Mouse (Mus musculus) midbrain, embryonic 15.5 days (tissue): ENCODE data around the gene Zfp609. TPM values are rescaled to one million over a fixed set of nuclear protein-coding genes. Genes with fewer than 3 reads are reported as not detected.
A peak's percentile ranks its signal among the peaks of the same experiment; 100 is the strongest.

Experiments
- ATAC-seq: fragments of 200-750 bp; cut with Nextera tagmentation; replicated peaks from 2 replicates; pipeline ENCODE4 v1.8.0; 2017; ENCODE audit warnings: moderate TSS enrichment
- H3K27ac ChIP-seq: fragments of 300-500 bp; sonication (generic); 2 replicates; pipeline ENCODE4 v1.5.1; 2015; ENCODE audit warnings: mild to moderate bottlenecking, inconsistent platforms
- H3K27me3 ChIP-seq: fragments of 300-500 bp; sonication (generic); replicated peaks from 2 replicates; pipeline ENCODE4 v1.6.1; 2015; ENCODE audit warnings: inconsistent platforms
- H3K36me3 ChIP-seq: fragments of 300-500 bp; sonication (generic); replicated peaks from 2 replicates; pipeline ENCODE4 v1.6.1; 2015; ENCODE audit warnings: inconsistent platforms
- H3K4me1 ChIP-seq: fragments of 300-500 bp; sonication (generic); 2 replicates; pipeline ENCODE4 v1.6.1; 2015; ENCODE audit warnings: inconsistent platforms
- H3K4me2 ChIP-seq: fragments of 300-500 bp; sonication (generic); 2 replicates; pipeline ENCODE4 v1.6.1; 2015; ENCODE audit warnings: inconsistent platforms, mild to moderate bottlenecking, moderate library complexity
- H3K4me3 ChIP-seq: fragments of 300-500 bp; sonication (generic); 2 replicates; pipeline ENCODE4 v1.5.1; 2015; ENCODE audit warnings: mild to moderate bottlenecking, inconsistent platforms
- H3K9ac ChIP-seq: fragments of 300-500 bp; sonication (generic); 2 replicates; pipeline ENCODE4 v1.6.1; 2015; ENCODE audit warnings: mild to moderate bottlenecking, inconsistent platforms
- H3K9me3 ChIP-seq: fragments of 300-500 bp; sonication (generic); 2 replicates; pipeline ENCODE4 v1.6.1; 2016; ENCODE audit warnings: inconsistent platforms
- WGBS: fragments of 180-500 bp; shearing (Covaris S2); methylation state at CpG from one replicate; pipeline ENCODE4 v1.1.7; 2015; ENCODE audit warnings: mixed read lengths; 5-methylcytosine and 5-hydroxymethylcytosine counted together
- polyA plus RNA-seq: library from polyadenylated mRNA; unstranded; fragments of >200 nt; fragmentation: Nextera tagmentation; extraction: Ambion mirVana; gene quantifications from 2 replicates; pipeline ENCODE4 v1.2.1, GENCODE M21; 2015

Zfp609 gene
- polyA plus RNA-seq, 1 experiment from 2014 or later = 8.7 TPM

GRCm38 (mm10) chr9:65679181-65679761 lies 148.1 kb downstream of the Zfp609 start:
- Histone ChIP-seq H3K4me3 (peak overlapping the region; percentile 22), H3K4me2 (peak overlapping the region; percentile 84), H3K36me3 (no peaks in the 10 kb centered on the region), H3K27ac (peak overlapping the region; percentile 55), H3K9me3 (no peaks in the 10 kb centered on the region), H3K27me3 (no peaks in the 10 kb centered on the region), H3K9ac (no peak overlapping the region), H3K4me1 (peaks cover 71% of the 10 kb centered on the region)
- no peak for ATAC-seq
- 24% methylated on average over 5 of the region's 5 CpGs for WGBS

GRCm38 (mm10) chr9:65677119-65677462 lies 150.3 kb downstream of the Zfp609 start:
- WGBS = 0% methylated on average over 3 of the region's 3 CpGs
- H3K4me2 ChIP-seq = peak overlapping the region; percentile 84
- H3K27ac ChIP-seq = peak overlapping the region; percentile 82
- no peaks in the 10 kb centered on the region for H3K36me3 ChIP-seq
- H3K4me1 ChIP-seq = peaks cover 55% of the 10 kb centered on the region
- no peaks in the 10 kb centered on the region for H3K9me3 ChIP-seq
- H3K27me3 ChIP-seq = no peaks in the 10 kb centered on the region
- peak overlapping the region; percentile 71 for H3K4me3 ChIP-seq
- no peak for ATAC-seq
- peak overlapping the region; percentile 81 for H3K9ac ChIP-seq

- peak; percentile 98 for ATAC-seq
- H3K4me2 ChIP-seq = peak overlapping the region; percentile 84
- H3K9ac ChIP-seq = peak overlapping the region; percentile 81
- WGBS = under 1% methylated on average over 30 of the region's 51 CpGs
- H3K4me1 ChIP-seq = peaks cover 51% of the 10 kb centered on the region
- peak overlapping the region; percentile 71 for H3K4me3 ChIP-seq
- no peaks in the 10 kb centered on the region for H3K27me3 ChIP-seq
- peak overlapping the region; percentile 82 for H3K27ac ChIP-seq
- no peaks in the 10 kb centered on the region for H3K36me3 ChIP-seq
- H3K9me3 ChIP-seq = no peaks in the 10 kb centered on the region
These were observed 150.8 kb downstream of the Zfp609 start for GRCm38 (mm10) chr9:65676358-65677118.

GRCm38 (mm10) chr9:65675461-65676357 lies 151.7 kb downstream of the Zfp609 start:
- peak; percentile 75 for ATAC-seq
- Histone ChIP-seq H3K4me1 (peaks cover 43% of the 10 kb centered on the region), H3K27me3 (no peaks in the 10 kb centered on the region), H3K9me3 (no peaks in the 10 kb centered on the region), H3K4me3 (peak overlapping the region; percentile 71), H3K27ac (peak overlapping the region; percentile 82), H3K9ac (peak overlapping the region; percentile 81), H3K36me3 (no peaks in the 10 kb centered on the region), H3K4me2 (peak overlapping the region; percentile 84)
- 56% methylated on average over 8 of the region's 8 CpGs for WGBS

- no peak overlapping the region for H3K9ac ChIP-seq
- H3K4me1 ChIP-seq = peaks cover 16% of the 10 kb centered on the region
- H3K27me3 ChIP-seq = no peaks in the 10 kb centered on the region
- no peaks in the 10 kb centered on the region for H3K9me3 ChIP-seq
- H3K36me3 ChIP-seq = no peaks in the 10 kb centered on the region
- H3K4me3 ChIP-seq = no peak overlapping the region
- ATAC-seq = no peak
- WGBS = 81% methylated on average over 11 of the region's 11 CpGs
- H3K4me2 ChIP-seq = no peak overlapping the region
- no peak overlapping the region for H3K27ac ChIP-seq
These were observed 154.4 kb downstream of the Zfp609 start for GRCm38 (mm10) chr9:65672996-65673395.

GRCm38 (mm10) chr9:65671431-65671931 lies 155.9 kb downstream of the Zfp609 start:
- Histone ChIP-seq H3K36me3 (no peaks in the 10 kb centered on the region), H3K4me2 (no peak overlapping the region), H3K27me3 (no peaks in the 10 kb centered on the region), H3K9ac (no peak overlapping the region), H3K4me3 (no peak overlapping the region), H3K9me3 (no peaks in the 10 kb centered on the region), H3K27ac (no peak overlapping the region), H3K4me1 (peaks cover 7% of the 10 kb centered on the region)
- ATAC-seq = no peak
- WGBS = 61% methylated on average over 9 of the region's 9 CpGs

GRCm38 (mm10) chr9:65667701-65668100 lies 159.7 kb downstream of the Zfp609 start, which contains the start of gene Oaz2:
Gene Oaz2 (plus strand): TSS chr9:65668001.
- no peaks in the 10 kb centered on the region for H3K9me3 ChIP-seq
- no peaks in the 10 kb centered on the region for H3K4me1 ChIP-seq
- H3K4me3 ChIP-seq = no peak within 1 kb of the TSS
- no peak within 1 kb of the TSS for H3K9ac ChIP-seq
- WGBS = 96% methylated on average over 8 of the region's 8 CpGs
- no peak for ATAC-seq
- no peak within 1 kb of the TSS for H3K4me2 ChIP-seq
- H3K36me3 ChIP-seq = no peaks in the 10 kb centered on the region
- no peak within 1 kb of the TSS for H3K27ac ChIP-seq
- no peaks in the 10 kb centered on the region for H3K27me3 ChIP-seq

GRCm38 (mm10) chr9:65666042-65666441 lies 161.3 kb downstream of the Zfp609 start:
- ATAC-seq = 0 out of 2 replicates have a peak, but pooled peaks have one; percentile 20
- no peaks in the 10 kb centered on the region for H3K4me1 ChIP-seq
- H3K27ac ChIP-seq = no peak overlapping the region
- H3K36me3 ChIP-seq = no peaks in the 10 kb centered on the region
- 18% methylated on average over 5 of the region's 5 CpGs for WGBS
- H3K9ac ChIP-seq = no peak overlapping the region
- no peak overlapping the region for H3K4me2 ChIP-seq
- no peaks in the 10 kb centered on the region for H3K9me3 ChIP-seq
- no peak overlapping the region for H3K4me3 ChIP-seq
- no peaks in the 10 kb centered on the region for H3K27me3 ChIP-seq

GRCm38 (mm10) chr9:65664163-65664562 lies 163.2 kb downstream of the Zfp609 start:
- no peaks in the 10 kb centered on the region for H3K27me3 ChIP-seq
- no peak overlapping the region for H3K4me3 ChIP-seq
- no peak overlapping the region for H3K9ac ChIP-seq
- no peaks in the 10 kb centered on the region for H3K36me3 ChIP-seq
- no peak overlapping the region for H3K4me2 ChIP-seq
- H3K4me1 ChIP-seq = no peaks in the 10 kb centered on the region
- H3K27ac ChIP-seq = no peak overlapping the region
- WGBS = 0% methylated on average over 3 of the region's 3 CpGs
- no peak for ATAC-seq
- no peaks in the 10 kb centered on the region for H3K9me3 ChIP-seq

- H3K9me3 ChIP-seq = no peaks in the 10 kb centered on the region
- no peaks in the 10 kb centered on the region for H3K27me3 ChIP-seq
- H3K36me3 ChIP-seq = no peaks in the 10 kb centered on the region
- H3K27ac ChIP-seq = no peak overlapping the region
- no peak for ATAC-seq
- no peak overlapping the region for H3K4me3 ChIP-seq
- no peaks in the 10 kb centered on the region for H3K4me1 ChIP-seq
- no peak overlapping the region for H3K9ac ChIP-seq
- 60% methylated on average over 1 of the region's 1 CpGs for WGBS
- no peak overlapping the region for H3K4me2 ChIP-seq
These were observed 165.9 kb downstream of the Zfp609 start for GRCm38 (mm10) chr9:65661493-65661892.

GRCm38 (mm10) chr9:65661029-65661428 lies 166.3 kb downstream of the Zfp609 start:
- Histone ChIP-seq H3K9me3 (no peaks in the 10 kb centered on the region), H3K4me2 (no peak overlapping the region), H3K36me3 (no peaks in the 10 kb centered on the region), H3K4me1 (no peaks in the 10 kb centered on the region), H3K27ac (no peak overlapping the region), H3K27me3 (no peaks in the 10 kb centered on the region), H3K9ac (no peak overlapping the region), H3K4me3 (no peak overlapping the region)
- WGBS = 62% methylated on average over 5 of the region's 5 CpGs
- no peak for ATAC-seq

GRCm38 (mm10) chr9:65657218-65657617 lies 170.1 kb downstream of the Zfp609 start:
- Histone ChIP-seq H3K27me3 (no peaks in the 10 kb centered on the region), H3K4me1 (no peaks in the 10 kb centered on the region), H3K27ac (no peak overlapping the region), H3K9ac (no peak overlapping the region), H3K4me3 (no peak overlapping the region), H3K9me3 (no peaks in the 10 kb centered on the region), H3K4me2 (no peak overlapping the region), H3K36me3 (no peaks in the 10 kb centered on the region)
- 69% methylated on average over 3 of the region's 3 CpGs for whole genome bisulfite sequencing
- ATAC-seq = no peak
